In genomic region chr7:30501159-30501558, GRCm38 (mm10) we compare ENCODE assay signal across 10 mouse cellular contexts. TPM values are rescaled to one million over a fixed set of nuclear protein-coding genes. Genes with fewer than 3 reads are reported as not detected.
"Had no signal": no experiment of that assay in that cellular context is flagged by ENCODE, and none has a peak within 500 bp of the region (broad histone marks: within the 10 kb centered on the region; RNA-seq: fewer than 3 reads in every experiment).

No protein-coding gene starts in this region.

RNA-seq across cellular contexts. Expression of gene Prodh2, which starts 7.7 kb away (rescaled TPM):
- total RNA-seq: left cerebral cortex, postnatal 36 days; megakaryocyte-erythroid progenitor cell, adult 5-6 weeks; monocyte, adult 5-6 weeks; neutrophil, adult 5-6 weeks had no signal
- polyA plus RNA-seq: limb, embryonic 12.5 days; lung, adult 2 months; midbrain, embryonic 13.5 days; neural tube, embryonic 12.5 days; stomach, embryonic 14.5 days; thymus, postnatal 0 days had no signal

RNA-seq across cellular contexts. Expression of gene Nphs1, which starts 43.0 kb away (rescaled TPM):
- total RNA-seq: monocyte, adult 5-6 weeks; neutrophil, adult 5-6 weeks had no signal
- polyA plus RNA-seq: limb, embryonic 12.5 days; lung, adult 2 months; stomach, embryonic 14.5 days had no signal

RNA-seq across cellular contexts. Expression of gene Kirrel2, which starts 43.7 kb away (rescaled TPM):
- total RNA-seq: megakaryocyte-erythroid progenitor cell, adult 5-6 weeks; monocyte, adult 5-6 weeks; neutrophil, adult 5-6 weeks had no signal
- polyA plus RNA-seq: lung, adult 2 months had no signal
